Mouse (Mus musculus) 3134 (cell line): ENCODE data around the gene Tex44.
A peak's percentile ranks its signal among the peaks of the same experiment; 100 is the strongest.

Experiments used
- DNase-seq: peaks from one replicate; pipeline ENCODE4 v3.0.0-alpha.2; 2011; ENCODE audit warnings: low spot score; ENCODE audit not compliant: insufficient read length; ENCODE audit errors: extremely low read depth

The Tex44 gene

DNA sequence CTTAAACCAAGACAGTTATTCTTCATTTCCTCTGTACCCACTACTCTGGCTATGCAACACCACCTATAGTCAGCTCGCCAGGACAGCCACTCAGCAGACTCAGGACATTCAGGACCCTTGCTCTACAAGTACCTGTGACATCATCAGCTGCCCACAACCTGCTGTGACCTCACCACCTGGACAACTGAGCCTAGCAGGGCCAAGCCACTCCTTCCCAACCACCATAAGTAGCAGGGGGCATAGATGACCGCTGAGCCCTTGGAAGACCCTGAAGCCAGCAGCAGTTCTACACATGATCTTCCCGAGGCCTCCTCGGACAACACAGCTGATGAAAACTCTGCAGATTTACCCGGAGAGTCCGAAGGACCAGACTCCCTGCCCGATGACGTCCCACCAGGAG, at the start of gene Tex44, which contains the start of gene Nmur1:
Gene Tex44 (plus strand): TSS at position 202 of the 400 bp plus-strand sequence.
Gene Nmur1 (minus strand): TSS at position 101 of the 400 bp plus-strand sequence.
- no peak for DNase-seq

DNA sequence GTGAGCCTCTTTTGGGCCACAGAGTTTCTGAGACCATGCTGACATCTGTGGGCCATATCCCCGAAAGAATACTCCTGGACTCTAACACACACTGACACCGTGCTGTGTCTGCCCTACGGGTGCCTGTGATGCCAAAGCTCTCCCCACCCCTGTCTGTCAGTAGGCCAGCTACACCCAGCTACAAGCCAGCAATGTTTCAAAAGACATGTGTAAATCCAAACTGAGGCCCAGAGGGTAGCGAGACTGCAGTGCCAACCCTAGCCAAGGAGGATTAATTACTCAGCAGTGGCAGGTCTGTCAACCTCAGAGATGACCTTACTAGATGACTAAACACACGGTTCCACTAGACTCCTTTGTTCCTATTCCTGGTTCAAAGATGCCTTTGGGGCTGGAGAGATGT, 49.8 kb upstream of the Tex44 start:
- DNase-seq, result peak; percentile 41

DNA sequence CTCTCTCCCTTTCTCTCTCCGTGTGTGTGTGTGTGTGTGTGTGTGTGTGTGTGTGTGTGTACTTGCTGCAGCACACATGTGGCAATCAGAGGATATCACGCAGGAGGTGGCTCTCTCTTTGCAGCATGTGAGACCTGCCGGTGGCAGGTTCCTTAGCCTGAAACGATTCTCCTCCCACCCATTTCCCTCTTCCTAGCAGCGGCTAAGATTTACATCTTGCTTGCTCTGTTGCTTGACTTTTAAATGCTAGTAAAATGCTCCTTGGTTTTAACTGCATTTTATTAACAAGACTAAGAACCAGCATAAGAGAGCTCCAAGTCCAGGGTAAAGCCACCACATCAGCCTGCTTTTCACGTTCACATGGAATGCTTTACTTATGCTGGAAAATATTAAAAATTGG, 47.5 kb upstream of the Tex44 start:
- no peak for DNase-seq

DNA sequence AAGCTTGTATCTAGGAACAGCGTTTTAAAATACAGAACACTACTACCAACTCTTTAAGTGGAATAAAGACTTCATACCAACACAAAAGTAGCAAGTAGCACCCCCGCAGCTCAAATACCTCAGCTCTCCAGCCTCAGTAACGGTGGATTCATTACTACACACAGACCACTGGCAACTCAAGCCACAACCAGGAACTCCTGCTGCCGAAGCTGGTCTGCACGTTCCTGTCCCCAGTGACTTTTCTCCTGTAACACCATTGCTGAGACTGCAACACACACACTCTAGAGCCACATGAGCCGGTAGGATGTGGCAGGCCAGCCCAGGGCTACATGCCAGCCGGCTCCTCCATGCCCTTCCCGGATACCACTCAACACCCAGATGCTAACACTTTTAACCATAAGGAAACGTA, 47.0 kb upstream of the Tex44 start:
- no peak for DNase-seq

DNA sequence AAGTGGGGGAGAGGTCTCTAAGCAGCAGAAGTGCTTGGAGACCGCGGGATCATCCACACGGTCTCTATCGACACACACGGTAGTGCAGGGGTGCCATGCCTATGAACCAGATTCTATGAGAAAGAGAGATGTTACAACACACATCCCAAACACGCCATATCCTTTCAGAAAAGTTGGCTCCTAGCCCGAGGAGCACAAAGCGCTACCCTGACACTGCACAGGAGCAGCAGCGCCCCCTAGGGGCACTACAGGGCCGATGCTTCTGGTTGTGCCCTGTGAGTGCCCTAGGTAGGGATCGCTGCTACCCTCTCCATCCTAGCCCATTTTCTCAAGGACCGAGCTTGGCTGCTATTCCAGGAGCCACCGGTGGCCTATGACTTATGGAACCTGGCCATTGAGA, 45.1 kb upstream of the Tex44 start:
- DNase-seq, result no peak

DNA sequence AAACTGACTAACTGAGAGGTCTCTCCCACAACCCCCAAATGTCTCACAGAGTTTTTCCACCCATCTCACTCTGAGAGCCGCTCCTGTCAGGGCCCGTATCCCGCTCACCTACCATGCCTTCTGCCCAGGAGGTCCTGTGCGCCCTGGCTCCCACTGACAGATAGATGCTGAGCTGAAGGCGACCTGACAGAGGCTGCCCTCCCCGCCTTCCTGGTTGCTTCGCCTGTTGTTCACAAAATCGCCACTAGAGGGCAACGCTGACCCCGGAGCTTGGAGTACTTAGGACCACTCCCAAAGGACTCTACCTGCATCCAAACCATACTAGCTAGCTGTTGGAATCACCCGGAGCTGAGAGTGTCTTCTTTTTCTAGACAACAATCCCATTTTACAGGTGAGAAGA, 36.9 kb upstream of the Tex44 start:
- peak; percentile 41 for DNase-seq

DNA sequence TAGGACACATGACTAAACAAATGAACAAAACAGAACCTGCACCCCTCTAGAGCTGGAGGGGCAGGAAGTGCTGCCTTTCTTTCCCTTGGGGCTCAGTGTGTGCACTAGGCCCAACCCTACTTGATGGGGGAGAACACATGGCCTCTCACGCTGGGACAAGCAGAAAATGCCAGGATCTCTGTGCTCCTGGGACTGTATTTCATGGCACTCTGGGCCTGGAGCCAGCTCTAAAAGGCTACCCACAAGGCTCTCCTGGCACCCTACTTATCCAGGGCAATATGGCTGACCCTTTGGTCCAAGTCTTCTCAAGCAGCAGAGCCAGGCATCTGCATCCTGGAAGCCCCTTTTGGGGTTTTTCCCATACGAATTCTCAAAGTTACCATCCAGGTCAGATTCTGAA, 34.7 kb upstream of the Tex44 start:
- no peak for DNase-seq

DNA sequence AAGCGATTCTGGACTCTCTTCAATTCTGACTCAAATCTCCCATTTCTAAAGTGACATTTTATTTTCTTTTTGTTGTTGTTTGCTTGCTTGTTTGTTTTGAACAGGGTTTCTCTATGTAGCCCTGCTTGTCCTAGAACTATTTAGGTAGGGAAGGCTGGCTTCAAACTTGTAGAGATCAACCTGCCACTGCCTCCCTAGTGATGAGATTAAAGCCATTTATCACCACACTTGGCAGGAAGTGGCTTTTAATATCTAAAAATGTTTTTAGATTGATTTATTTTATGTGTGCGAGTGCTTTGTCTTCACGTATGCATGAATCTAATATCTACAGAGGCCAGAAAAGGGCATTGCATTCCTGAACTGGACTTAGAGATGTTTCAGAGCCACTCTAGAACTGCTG, 32.9 kb upstream of the Tex44 start:
- no peak for DNase-seq

DNA sequence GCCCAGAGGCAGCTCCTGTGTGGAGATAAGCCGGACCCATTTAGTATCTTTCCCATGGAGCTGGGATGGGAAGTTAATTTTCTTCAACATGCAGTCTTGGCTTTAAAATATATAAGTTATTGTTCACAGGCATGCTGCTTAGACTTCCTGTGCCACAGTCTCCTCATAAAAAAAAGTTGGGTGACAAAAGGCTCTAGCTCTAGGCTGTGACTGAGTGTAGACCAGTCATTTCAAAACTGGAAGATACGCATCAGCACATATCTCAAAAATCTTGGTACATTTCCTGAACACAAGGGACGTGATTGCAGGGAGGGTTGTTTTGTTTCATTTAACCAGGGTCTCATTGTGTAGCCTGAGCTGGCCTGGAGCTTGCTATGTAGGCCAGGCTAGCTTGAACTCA, 31.9 kb upstream of the Tex44 start:
- no peak for DNase-seq

DNA sequence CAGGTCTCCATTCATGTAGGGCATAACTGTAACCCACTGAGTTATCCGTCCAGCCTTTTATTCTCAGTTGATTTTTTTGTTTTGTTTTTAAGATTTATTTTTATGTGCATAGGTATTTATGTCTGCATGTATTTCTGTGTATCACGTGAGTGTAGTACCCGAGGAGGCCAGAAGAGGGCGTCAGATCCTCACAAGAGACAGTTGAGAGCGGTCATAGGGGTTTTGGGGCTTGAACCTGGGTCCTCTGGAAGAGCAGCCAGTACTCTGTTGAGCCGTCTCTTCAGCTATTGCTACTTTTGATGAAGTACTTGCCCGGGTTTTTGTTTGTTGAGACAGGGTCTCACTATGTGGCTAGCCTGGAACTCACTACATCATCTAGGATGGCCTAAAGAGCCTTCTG, 30.2 kb upstream of the Tex44 start:
- no peak for DNase-seq

DNA sequence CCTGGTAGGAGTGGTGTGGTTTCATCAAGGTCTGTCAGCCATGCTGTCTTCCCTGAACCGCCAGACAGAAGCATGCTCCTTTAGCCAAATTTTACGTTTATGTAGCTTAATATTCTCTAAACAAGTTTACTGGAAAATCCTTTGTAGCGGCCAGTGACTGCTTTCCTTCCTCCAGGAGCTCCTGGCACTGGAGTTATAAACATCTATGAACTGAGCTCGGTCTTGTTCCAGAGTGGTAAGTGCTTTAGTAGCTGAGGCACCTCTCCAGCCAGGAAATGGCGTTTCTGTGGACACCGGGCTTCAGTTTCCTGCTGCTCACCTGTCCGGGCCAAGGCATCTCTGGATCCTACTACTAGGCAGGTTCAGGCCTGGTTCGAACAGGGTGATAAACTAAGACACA, 28.5 kb upstream of the Tex44 start:
- DNase-seq, result no peak

DNA sequence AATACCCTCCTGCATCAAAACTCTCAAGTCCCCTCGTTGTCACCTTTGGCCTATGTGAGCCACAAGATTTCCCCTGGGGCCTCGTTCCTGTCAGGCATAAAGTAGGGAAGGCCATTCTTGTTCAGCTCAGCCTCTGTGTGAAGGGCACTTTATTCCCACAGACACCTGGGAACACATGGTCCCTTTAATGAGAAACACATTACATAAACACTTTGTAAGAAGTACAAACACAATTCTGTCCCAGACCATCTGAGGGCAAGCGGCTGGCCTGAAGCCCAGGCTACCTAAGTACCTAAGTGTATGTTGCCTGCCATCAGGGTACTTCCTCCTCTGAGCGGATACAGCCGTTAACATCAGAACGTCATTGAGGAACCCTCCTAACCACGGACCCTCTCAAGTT, 27.9 kb upstream of the Tex44 start:
- no peak for DNase-seq

DNA sequence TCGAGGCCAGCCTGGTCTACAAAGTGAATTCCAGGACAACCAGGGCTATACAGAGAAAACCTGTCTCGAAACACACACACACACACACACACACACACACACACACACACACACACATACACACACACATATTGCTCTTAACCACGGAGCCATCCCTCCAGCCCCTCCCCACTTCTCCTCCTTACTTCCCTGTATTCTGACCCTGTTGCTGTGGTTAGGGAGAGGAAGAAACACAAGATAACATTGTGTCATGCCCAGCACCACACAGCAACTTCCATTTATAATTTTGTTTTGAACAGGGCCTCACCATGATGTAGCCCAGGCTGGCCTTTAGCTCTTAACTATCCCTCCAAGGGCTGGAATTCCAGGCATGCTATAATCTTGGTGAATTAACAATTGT, 26.8 kb upstream of the Tex44 start:
- no peak for DNase-seq

DNA sequence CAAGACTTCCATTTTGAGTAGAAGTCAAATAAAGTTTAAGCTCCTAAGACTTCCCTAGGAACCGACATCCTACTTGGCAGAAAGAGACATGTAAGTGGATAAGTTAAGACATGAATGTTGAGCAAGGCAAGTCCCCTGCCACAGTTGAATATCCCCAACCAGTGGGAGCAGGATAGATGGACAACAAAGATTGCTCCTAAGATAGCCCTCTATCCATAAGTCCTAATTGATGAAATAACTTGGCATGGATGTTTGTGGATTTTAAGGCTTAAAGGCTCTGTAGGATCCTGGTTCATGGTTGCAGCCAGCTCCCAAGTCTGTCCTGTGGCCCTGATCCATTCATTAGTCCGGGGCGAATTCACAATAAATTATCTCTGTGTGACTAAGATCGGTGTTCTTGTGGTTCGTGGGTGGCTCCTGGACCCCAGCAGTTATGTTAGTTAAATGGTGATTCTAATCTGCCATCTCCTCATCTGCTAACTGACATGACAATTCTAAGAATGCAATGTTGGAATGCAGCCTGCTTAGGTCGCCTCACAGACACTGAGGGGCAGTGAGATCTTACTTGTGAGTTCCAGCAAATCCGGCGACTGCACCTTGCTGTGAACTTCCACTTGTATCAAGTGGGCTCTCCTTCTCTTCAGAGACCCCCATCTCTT, 25.9 kb upstream of the Tex44 start:
- no peak for DNase-seq

DNA sequence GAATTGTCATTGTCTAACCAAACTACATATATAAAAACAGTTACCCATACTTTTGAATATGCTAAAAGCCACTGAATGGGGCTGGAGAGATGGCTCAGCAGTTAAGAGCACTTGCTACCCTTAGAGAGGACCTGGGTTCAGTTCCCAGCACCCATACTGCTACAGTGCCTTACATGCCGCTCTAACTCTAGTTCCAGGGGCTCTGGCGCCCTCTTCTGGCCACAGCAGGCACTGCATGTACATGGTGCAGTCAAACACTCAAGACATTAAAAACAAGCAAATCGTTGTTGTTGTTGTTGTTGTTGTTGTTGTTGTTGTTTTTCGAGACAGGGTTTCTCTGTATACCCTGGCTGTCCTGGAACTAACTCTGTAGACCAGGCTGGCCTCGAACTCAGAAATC, 21.3 kb upstream of the Tex44 start:
- DNase-seq, result no peak

DNA sequence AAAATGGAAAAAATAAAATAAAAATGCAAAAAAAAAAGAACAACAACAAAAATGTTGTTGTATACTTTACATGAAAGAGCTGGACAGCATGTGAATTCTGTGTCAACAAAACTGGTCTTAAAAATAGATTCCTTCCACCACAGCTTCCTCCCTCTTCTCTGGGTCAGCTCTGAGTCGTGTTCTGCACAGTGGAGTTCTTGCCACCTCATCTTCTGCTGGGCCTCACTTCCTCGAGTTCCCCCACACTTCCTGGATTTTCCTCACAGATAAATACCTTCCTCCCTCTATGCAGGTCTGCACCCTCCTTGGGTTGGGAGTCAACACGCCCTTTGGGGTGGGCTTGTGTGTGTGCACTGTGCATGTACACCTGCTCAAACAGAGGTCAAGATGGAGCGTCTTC, 19.8 kb upstream of the Tex44 start:
- no peak for DNase-seq

DNA sequence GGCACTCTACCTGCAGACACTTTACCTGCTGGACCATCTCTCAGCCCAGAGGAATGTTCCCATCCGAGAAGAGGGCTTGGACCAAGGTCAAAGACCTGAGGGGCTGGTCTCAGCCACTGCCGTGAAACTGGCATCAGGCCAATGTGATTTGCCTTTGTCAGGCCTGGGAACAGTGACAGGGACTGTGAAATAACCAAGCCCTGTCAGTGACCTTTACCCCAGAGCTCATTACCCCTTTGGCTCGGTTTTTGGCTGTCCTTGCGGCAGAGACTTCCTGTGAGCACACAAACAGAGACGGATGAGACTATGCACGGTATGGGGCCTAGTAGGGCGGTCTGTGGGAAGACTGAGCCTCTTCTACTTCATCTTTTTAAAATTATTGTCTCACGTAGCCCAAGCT, 19.2 kb upstream of the Tex44 start:
- no peak for DNase-seq

DNA sequence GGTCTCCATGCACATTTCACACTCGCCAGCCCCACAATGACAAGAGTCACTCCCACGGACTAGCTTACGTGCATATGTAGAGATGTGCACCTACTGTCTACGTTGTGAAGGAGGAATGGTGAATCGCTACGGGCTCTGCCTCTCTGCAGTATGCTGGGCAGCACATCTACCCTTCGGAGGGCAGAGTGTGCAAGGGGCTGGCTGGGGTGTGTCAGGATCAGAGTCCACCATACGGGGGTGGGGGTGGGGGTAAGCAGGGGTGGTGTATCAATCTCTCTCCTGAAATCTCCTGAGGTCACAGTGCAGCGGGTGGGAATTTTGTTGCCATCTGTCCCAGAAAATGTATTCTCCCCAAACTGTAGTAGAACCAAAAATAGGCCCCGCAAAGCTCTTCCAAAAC, 17.6 kb upstream of the Tex44 start:
- no peak for DNase-seq

DNA sequence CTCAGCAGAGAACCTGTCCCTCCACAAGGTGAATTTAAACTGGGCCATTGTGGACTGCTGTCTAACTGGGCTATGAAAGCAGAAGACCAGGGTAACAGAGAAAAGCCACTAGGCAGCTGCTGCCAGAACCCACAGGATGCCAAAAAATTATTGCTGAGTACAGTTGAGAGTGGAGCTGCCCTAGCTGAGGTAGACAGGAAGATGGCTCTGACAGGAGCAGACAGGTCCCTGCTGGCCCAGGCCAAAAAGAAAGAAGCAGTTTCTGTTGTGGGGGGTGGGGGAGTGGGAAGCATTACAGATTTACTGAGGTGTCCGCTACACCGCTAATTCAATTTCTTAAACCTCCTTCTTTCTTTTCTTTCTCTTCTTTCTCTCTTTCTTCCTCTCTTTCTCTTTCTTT, 16.7 kb upstream of the Tex44 start:
- DNase-seq, result no peak

DNA sequence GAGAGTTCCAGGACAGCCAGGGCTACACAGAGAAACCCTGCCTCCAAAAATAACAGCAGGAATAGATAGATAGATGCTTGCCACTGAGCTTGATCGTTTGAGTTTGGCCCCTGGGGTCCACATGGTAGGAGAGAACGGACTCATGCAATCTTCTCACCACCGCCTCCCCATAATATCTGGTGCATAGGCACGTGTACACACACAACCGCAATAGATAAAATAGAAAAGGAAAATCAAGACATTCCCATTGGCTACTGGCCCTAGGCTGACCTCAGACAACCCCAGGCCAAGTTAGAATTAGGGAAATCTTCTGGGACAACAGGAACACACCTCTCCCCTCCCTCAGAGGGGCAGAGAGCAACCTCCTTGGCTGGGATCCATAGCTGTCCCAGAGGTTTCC, 11.4 kb upstream of the Tex44 start:
- DNase-seq, result no peak

DNA sequence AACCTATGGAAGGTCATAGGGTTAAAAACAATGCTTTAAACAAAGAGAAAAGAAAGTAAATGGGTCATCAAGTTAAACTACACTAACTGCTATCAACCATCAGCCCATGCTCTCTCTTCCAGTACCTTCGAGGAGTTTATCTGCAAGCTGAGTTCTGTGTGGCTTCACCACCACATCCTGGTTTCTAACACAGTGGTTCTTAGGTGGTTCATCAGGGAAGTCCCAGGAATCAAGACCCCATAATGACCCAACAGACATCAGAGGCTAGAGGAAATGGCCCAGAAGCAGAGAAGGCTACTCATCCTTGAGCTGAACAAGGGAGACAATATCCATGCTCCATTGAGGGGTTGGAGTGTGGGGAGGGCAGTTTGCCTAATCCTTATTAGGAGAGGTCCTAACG, 11.0 kb upstream of the Tex44 start:
- DNase-seq, result no peak

DNA sequence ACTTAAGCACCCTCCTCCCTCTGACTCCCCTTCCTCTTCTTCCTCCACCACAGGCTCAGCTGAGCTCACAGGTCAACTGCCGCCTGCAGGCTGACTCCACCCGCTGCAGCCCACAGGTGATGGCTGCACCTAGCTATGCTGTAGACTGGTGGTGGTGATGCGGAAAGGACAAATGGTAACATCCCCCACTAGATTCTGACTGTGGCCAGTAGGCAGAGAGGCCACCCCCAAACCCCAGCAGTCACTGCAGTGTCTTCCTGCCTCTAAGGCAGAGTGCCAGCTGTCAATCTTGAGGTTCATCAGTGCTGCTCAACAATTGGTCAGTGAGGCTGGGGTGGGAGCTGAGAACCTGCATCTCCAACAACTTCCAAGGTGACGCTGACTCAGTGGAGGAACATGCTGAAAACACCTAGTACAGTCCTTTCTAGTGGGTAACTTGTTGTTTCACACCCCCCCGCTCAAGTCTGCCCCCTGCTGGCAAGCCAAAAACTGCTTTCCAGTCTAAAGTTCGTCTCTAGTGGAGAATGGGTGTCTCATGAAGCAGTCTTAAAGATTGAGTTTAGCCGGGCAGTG, 10.4 kb upstream of the Tex44 start:
- DNase-seq, result no peak

DNA sequence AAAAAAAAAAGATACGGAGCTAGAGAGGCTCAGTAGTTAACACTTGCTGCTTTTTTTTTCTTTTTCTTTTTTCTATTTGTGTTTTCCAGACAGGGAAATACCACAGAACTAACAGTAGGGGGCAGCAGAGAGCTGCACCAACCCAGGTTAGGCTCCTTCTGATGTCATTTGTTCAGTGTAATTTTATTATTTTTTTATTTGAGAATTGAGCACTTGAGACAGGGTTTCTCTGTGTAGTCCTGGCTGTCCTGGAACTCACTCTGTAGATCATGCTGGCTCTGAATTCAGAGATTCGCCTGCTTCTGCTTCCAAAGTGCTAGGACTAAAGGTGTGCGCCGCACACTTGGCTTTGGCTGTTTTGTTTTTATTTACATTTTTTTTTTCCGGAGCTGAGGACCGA, 9.8 kb upstream of the Tex44 start:
- no peak for DNase-seq
